Mouse (Mus musculus) heart, postnatal 0 days (tissue): ENCODE results near the gene Ptges3l.

Experiments
- CTCF ChIP-seq: IDR thresholded peaks from 2 replicates; pipeline ENCODE4 v1.5.1; 2016; ENCODE audit warnings: antibody characterized with exemption, control low read depth, low read depth
- EP300 ChIP-seq: IDR thresholded peaks from 2 replicates; pipeline ENCODE4 v1.6.1; 2016; ENCODE audit warnings: antibody characterized with exemption, low read depth

GRCm38 (mm10) chr11:101465869-101466551 lies 40.9 kb upstream of the Ptges3l start, which contains the start of gene Vat1:
- TF ChIP-seq CTCF (no peak), EP300 (no peak)
